In genomic region chr4:49321903-49322635, GRCm38 (mm10) we compare ENCODE assay signal across 9 mouse cellular contexts.
DNase-seq lines count a peak whose midpoint lies in the region; ATAC-seq and TF ChIP-seq lines count a peak whose summit lies in the region.
"Had no signal": no experiment of that assay in that cellular context is flagged by ENCODE, and none has a peak within 500 bp of the region (broad histone marks: within the 10 kb centered on the region; RNA-seq: fewer than 3 reads in every experiment).

No protein-coding gene starts in this region.

- peak; percentile 83 for TF ChIP-seq CTCF in intestine, postnatal 0 days (IDR thresholded peaks at IDR 0.05; ENCODE audit: low read depth)

- no peaks in the 10 kb centered on the region for H3K27me3 ChIP-seq in intestine, postnatal 0 days (replicated peaks; ENCODE audit: control insufficient read depth, insufficient read depth, low read length)
- no peaks in the 10 kb centered on the region for H3K27me3 ChIP-seq in intestine, embryonic 15.5 days (replicated peaks)
- no peaks in the 10 kb centered on the region for H3K27me3 ChIP-seq in heart, embryonic 12.5 days (replicated peaks)
- H3K27me3 ChIP-seq: liver, embryonic 15.5 days had no signal

- H3K9me3 ChIP-seq in intestine, postnatal 0 days (ENCODE audit: control insufficient read depth) = no peaks in the 10 kb centered on the region
- no peaks in the 10 kb centered on the region for H3K9me3 ChIP-seq in intestine, embryonic 15.5 days
- H3K9me3 ChIP-seq in heart, embryonic 12.5 days (replicated peaks) = no peaks in the 10 kb centered on the region
- H3K9me3 ChIP-seq: liver, embryonic 15.5 days had no signal

- H3K4me2 ChIP-seq in intestine, postnatal 0 days (replicated peaks; ENCODE audit: low read depth) = no peak overlapping the region
- no peak overlapping the region for H3K4me2 ChIP-seq in intestine, embryonic 15.5 days (replicated peaks)
- H3K4me2 ChIP-seq in heart, embryonic 12.5 days = no peak overlapping the region
- H3K4me2 ChIP-seq: liver, embryonic 15.5 days had no signal

- no peak overlapping the region for H3K27ac ChIP-seq in intestine, postnatal 0 days (ENCODE audit: low read depth, low read length)
- no peak overlapping the region for H3K27ac ChIP-seq in intestine, embryonic 15.5 days
- H3K27ac ChIP-seq in heart, embryonic 12.5 days (ENCODE audit: poor library complexity, severe bottlenecking) = no peak overlapping the region
- H3K27ac ChIP-seq: liver, embryonic 15.5 days had no signal

- no peaks in the 10 kb centered on the region for H3K36me3 ChIP-seq in intestine, postnatal 0 days (ENCODE audit: control insufficient read depth, insufficient read depth)
- no peaks in the 10 kb centered on the region for H3K36me3 ChIP-seq in intestine, embryonic 15.5 days
- H3K36me3 ChIP-seq in heart, embryonic 12.5 days = no peaks in the 10 kb centered on the region
- H3K36me3 ChIP-seq: liver, embryonic 15.5 days had no signal

- no peaks in the 10 kb centered on the region for H3K4me1 ChIP-seq in intestine, postnatal 0 days (replicated peaks; ENCODE audit: control insufficient read depth, insufficient read depth, low read length)
- H3K4me1 ChIP-seq in intestine, embryonic 15.5 days (replicated peaks) = no peaks in the 10 kb centered on the region
- H3K4me1 ChIP-seq in heart, embryonic 12.5 days (replicated peaks) = no peaks in the 10 kb centered on the region
- H3K4me1 ChIP-seq: liver, embryonic 15.5 days had no signal

- peak; percentile 29 for DNase-seq in A20 (ENCODE audit: low read depth, low spot score)
- peak; percentile 34 for DNase-seq in adipocyte (ENCODE audit: low spot score)
- peak; percentile 72 for DNase-seq in retina, postnatal 1 day
- DNase-seq in spleen, postnatal 14 days (ENCODE audit: low spot score in 2 of 2) = no peak

- no peak overlapping the region for H3K4me3 ChIP-seq in intestine, postnatal 0 days (ENCODE audit: low read depth, low read length)
- H3K4me3 ChIP-seq in intestine, embryonic 15.5 days (replicated peaks) = no peak overlapping the region
- H3K4me3 ChIP-seq in heart, embryonic 12.5 days = no peak overlapping the region
- H3K4me3 ChIP-seq: liver, embryonic 15.5 days had no signal

- ATAC-seq in intestine, postnatal 0 days = no peak
- ATAC-seq in intestine, embryonic 15.5 days = no peak
- ATAC-seq in hematopoietic stem cell, adult 5-6 weeks (replicated peaks in 1 of 2; ENCODE audit: insufficient read depth in 1 of 2, low FRiP score in 2 of 2, low TSS enrichment in 1 of 2, low read depth in 1 of 2, poor library complexity in 2 of 2, severe bottlenecking in 2 of 2) = peak; percentile 48 to 65; a peak in 2 of 4 replicates
- no peak for ATAC-seq in heart, embryonic 12.5 days (ENCODE audit: insufficient number of reproducible peaks, low FRiP score)

- WGBS in intestine, postnatal 0 days = 58% methylated on average over 6 of the region's 6 CpGs
- WGBS in intestine, embryonic 15.5 days = 53% methylated on average over 6 of the region's 6 CpGs
- 50% methylated on average over 6 of the region's 6 CpGs for WGBS in heart, embryonic 12.5 days

- H3K9ac ChIP-seq in intestine, postnatal 0 days (ENCODE audit: low read depth, low read length) = no peak overlapping the region
- no peak overlapping the region for H3K9ac ChIP-seq in intestine, embryonic 15.5 days
- no peak overlapping the region for H3K9ac ChIP-seq in heart, embryonic 12.5 days
- H3K9ac ChIP-seq: liver, embryonic 15.5 days had no signal

Comparison
In these comparisons a context has a peak if more than half of its experiments do, and no peak if none do; other contexts are left out.
1. ATAC-seq: peak in hematopoietic stem cell, adult 5-6 weeks (2 of 2); none in intestine, postnatal 0 days (single experiment), intestine, embryonic 15.5 days (single experiment) and heart, embryonic 12.5 days (single experiment).
2. DNase-seq: peak in A20 (single experiment), adipocyte (single experiment) and retina, postnatal 1 day (single experiment); none in spleen, postnatal 14 days (0 of 2).